Mouse (Mus musculus): ENCODE data around the gene Zmat3.
A peak's percentile ranks its signal among the peaks of the same experiment; 100 is the strongest.

Zmat3 gene

GRCm38 (mm10) chr3:32371957-32372356 lies 6.1 kb upstream of the Zmat3 start:
- no peak for DNase-seq (ENCODE audit: low read depth)

GRCm38 (mm10) chr3:32367516-32367915 lies 1.7 kb upstream of the Zmat3 start:
- no peak for DNase-seq (ENCODE audit: low read depth)

- no peak for DNase-seq (ENCODE audit: low read depth)
These were observed 476 bp upstream of the Zmat3 start for GRCm38 (mm10) chr3:32366246-32366734.

- peak; percentile 59 for DNase-seq (ENCODE audit: low read depth)
These were observed 821 bp downstream of the Zmat3 start for GRCm38 (mm10) chr3:32364841-32365545.

- DNase-seq (ENCODE audit: low read depth), result peak; percentile 66
These were observed 1.6 kb downstream of the Zmat3 start for GRCm38 (mm10) chr3:32364195-32364594.

- no peak for DNase-seq (ENCODE audit: low read depth)
These were observed 4.6 kb downstream of the Zmat3 start for GRCm38 (mm10) chr3:32361221-32361620.

- peak; percentile 16 for DNase-seq (ENCODE audit: low read depth)
These were observed 17.9 kb downstream of the Zmat3 start for GRCm38 (mm10) chr3:32347881-32348280.

GRCm38 (mm10) chr3:32345249-32345648 lies 20.6 kb downstream of the Zmat3 start:
- DNase-seq (ENCODE audit: low read depth), result no peak

- no peak for DNase-seq (ENCODE audit: low read depth)
These were observed 21.0 kb downstream of the Zmat3 start for GRCm38 (mm10) chr3:32344825-32345224.

- DNase-seq (ENCODE audit: low read depth), result no peak
These were observed 22.4 kb downstream of the Zmat3 start for GRCm38 (mm10) chr3:32343371-32343770.

- DNase-seq (ENCODE audit: low read depth), result no peak
These were observed 24.4 kb downstream of the Zmat3 start for GRCm38 (mm10) chr3:32341434-32341833.

GRCm38 (mm10) chr3:32338231-32338630 lies 27.6 kb downstream of the Zmat3 start:
- no peak for DNase-seq (ENCODE audit: low read depth)

- no peak for DNase-seq (ENCODE audit: low read depth)
These were observed 28.0 kb downstream of the Zmat3 start for GRCm38 (mm10) chr3:32337770-32338169.

- DNase-seq (ENCODE audit: low read depth), result no peak
These were observed 30.9 kb downstream of the Zmat3 start for GRCm38 (mm10) chr3:32334901-32335300.

GRCm38 (mm10) chr3:32333456-32334086 lies 32.2 kb downstream of the Zmat3 start:
- DNase-seq (ENCODE audit: low read depth), result peak; percentile 92

- no peak for DNase-seq (ENCODE audit: low read depth)
These were observed 47.9 kb downstream of the Zmat3 start for GRCm38 (mm10) chr3:32317901-32318416.

GRCm38 (mm10) chr3:32317165-32317900 lies 48.5 kb downstream of the Zmat3 start:
- peak; percentile 39 for DNase-seq (ENCODE audit: low read depth)

GRCm38 (mm10) chr3:32314746-32315145 lies 51.1 kb downstream of the Zmat3 start:
- DNase-seq (ENCODE audit: low read depth), result no peak

- no peak for DNase-seq (ENCODE audit: low read depth)
These were observed 61.6 kb downstream of the Zmat3 start for GRCm38 (mm10) chr3:32304171-32304570.

- no peak for DNase-seq (ENCODE audit: low read depth)
These were observed 73.8 kb downstream of the Zmat3 start for GRCm38 (mm10) chr3:32292001-32292400.
